In the genomic region with DNA sequence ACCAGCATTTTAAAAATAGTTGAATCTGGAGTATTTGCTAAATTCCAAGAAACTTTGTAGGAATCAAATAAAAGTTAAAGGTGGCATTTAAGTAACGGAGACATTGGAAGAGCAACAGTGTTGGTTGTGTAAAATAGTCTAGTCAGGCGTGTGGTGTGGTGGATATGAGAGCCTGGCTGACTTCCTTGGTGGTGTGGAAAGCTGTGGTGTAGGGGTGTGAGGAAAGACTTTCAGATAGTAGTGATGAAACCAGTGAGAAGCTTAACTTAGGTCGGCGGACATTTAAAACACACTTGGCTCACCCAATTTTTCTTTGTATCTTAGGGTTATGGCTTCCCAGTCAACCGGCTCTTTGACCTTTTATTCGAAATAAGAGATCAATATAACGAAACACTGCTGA, we compare ENCODE assay signal across 22 mouse cellular contexts.
"Had no signal": no experiment of that assay in that cellular context is flagged by ENCODE, and none has a peak within 500 bp of the region (broad histone marks: within the 10 kb centered on the region; RNA-seq: fewer than 3 reads in every experiment).

No protein-coding gene starts in this region.

- ATAC-seq: liver, postnatal 0 days; midbrain, embryonic 16.5 days had no signal

- H3K4me3 ChIP-seq: liver, embryonic 13.5 days; liver, embryonic 15.5 days; midbrain, embryonic 10.5 days; midbrain, embryonic 12.5 days; myocyte; neural tube, embryonic 13.5 days; neural tube, embryonic 15.5 days; stomach, embryonic 15.5 days had no signal

- DNase-seq: liver, embryonic 13.5 days; liver, postnatal 0 days; lung, embryonic 14.5 days; lung, postnatal 10 days; lung, postnatal 4 days; midbrain, embryonic 14.5 days; retina, postnatal 1 day; right cerebral cortex, adult 18-20 months; right cerebral cortex, postnatal 25 days; right cerebral cortex, postnatal 4 days; spleen, adult 18-20 months; thymus, adult 2 months; thymus, postnatal 25 days had no signal

- H3K27ac ChIP-seq: liver, embryonic 13.5 days; liver, embryonic 15.5 days; midbrain, embryonic 10.5 days; midbrain, embryonic 12.5 days; neural tube, embryonic 13.5 days; neural tube, embryonic 15.5 days; stomach, embryonic 15.5 days; stomach, postnatal 0 days had no signal
